Mouse (Mus musculus): ENCODE data around the gene Fbxl13. TPM values are rescaled to one million over a fixed set of nuclear protein-coding genes. Genes with fewer than 3 reads are reported as not detected.

Gene Fbxl13
- total and polyA plus RNA-seq, 3 experiments, result 0.13 to 0.23 TPM; not detected in 1

GRCm38 (mm10) chr5:21586763-21587162, 58.7 kb downstream of the Fbxl13 start:
- peak overlapping the region; percentile 11 to 38; a peak in 2 of 4 replicates for H3K4me3 ChIP-seq (ENCODE audit: control insufficient read depth in 1 of 2, insufficient read depth in 1 of 2, low read depth in 2 of 2, low read length in 2 of 2)
- no peak overlapping the region for H3K27ac ChIP-seq (ENCODE audit: control insufficient read depth, low read depth, low read length)
- no peaks in the 10 kb centered on the region for H3K79me2 ChIP-seq (ENCODE audit: control insufficient read depth, insufficient read depth, low read length, poor library complexity)
- peak overlapping the region; percentile 33 for H3K9ac ChIP-seq (ENCODE audit: control insufficient read depth, low read depth, low read length, poor library complexity, severe bottlenecking)
- peak; percentile 85 for DNase-seq (ENCODE audit: low read depth, low spot score)
- H3K27me3 ChIP-seq (ENCODE audit: control insufficient read depth in 1 of 2, insufficient read depth in 2 of 2, low read length in 2 of 2), result peaks cover 13 to 18% of the 10 kb centered on the region in 2 experiments
- TF ChIP-seq MAZ (IDR thresholded peaks at IDR 0.05; ENCODE audit: low read depth, low read length) (0 out of 2 replicates have a peak, but pooled peaks have one; percentile 37), RCOR1 (IDR thresholded peaks at IDR 0.05; ENCODE audit: low read depth, low read length) (peak; percentile 38; the same call in 1 of the 2 replicates), JUND (IDR thresholded peaks at IDR 0.05; ENCODE audit: low read depth, low read length) (no peak), MAX (IDR thresholded peaks at IDR 0.05; ENCODE audit: low read length) (no peak), MXI1 (IDR thresholded peaks at IDR 0.05; ENCODE audit: low read depth, low read length) (peak; percentile 35; the same call in 1 of the 2 replicates), TAL1 (IDR thresholded peaks at IDR 0.05; ENCODE audit: low read length) (no peak), CTCF (IDR thresholded peaks at IDR 0.05 in 2 of 3, conservative IDR thresholded peaks at IDR 0.05 in 1 of 3; ENCODE audit: control insufficient read depth in 1 of 3, insufficient read depth in 1 of 3, low read depth in 2 of 3, low read length in 3 of 3, poor library complexity in 1 of 3, severe bottlenecking in 1 of 3) (peak in 2 of 3 experiments; percentile 94), SMC3 (IDR thresholded peaks at IDR 0.05; ENCODE audit: low read depth, low read length) (peak; percentile 100), EP300 (IDR thresholded peaks at IDR 0.05; ENCODE audit: low read depth in 1 of 2, low read length in 2 of 2) (no peak), NELFE (IDR thresholded peaks at IDR 0.05; ENCODE audit: low read depth, low read length) (no peak), SIN3A (IDR thresholded peaks at IDR 0.05; ENCODE audit: low read length) (peak; percentile 64), POLR2A (IDR thresholded peaks at IDR 0.05; ENCODE audit: control insufficient read depth in 1 of 2, insufficient read depth in 1 of 2, low read depth in 1 of 2, low read length in 2 of 2, poor library complexity in 1 of 2) (no peak), ZC3H11A (IDR thresholded peaks at IDR 0.05; ENCODE audit: low read depth, low read length) (peak; percentile 98), GATA1 (IDR thresholded peaks at IDR 0.05; ENCODE audit: low read depth, low read length) (0 out of 2 replicates have a peak, but pooled peaks have one; percentile 14), CHD1 (IDR thresholded peaks at IDR 0.05; ENCODE audit: low read depth, low read length) (no peak), TCF12 (IDR thresholded peaks at IDR 0.05; ENCODE audit: low read depth, low read length) (no peak)
- no peaks in the 10 kb centered on the region for H3K9me3 ChIP-seq (replicated peaks; ENCODE audit: insufficient read depth, low read length)
- H3K4me1 ChIP-seq (ENCODE audit: control insufficient read depth in 1 of 2, insufficient read depth in 2 of 2, low read length in 2 of 2), result no peaks in the 10 kb centered on the region; a peak in 1 of 4 replicates
- H3K36me3 ChIP-seq (ENCODE audit: control insufficient read depth in 1 of 2, insufficient read depth in 2 of 2, low read length in 2 of 2), result peaks cover 0 to 3% of the 10 kb centered on the region in 2 experiments; a peak in 2 of 4 replicates

GRCm38 (mm10) chr5:21578136-21578535, 67.3 kb downstream of the Fbxl13 start:
- Histone ChIP-seq H3K36me3 (ENCODE audit: control insufficient read depth in 1 of 2, insufficient read depth in 2 of 2, low read length in 2 of 2) (no peaks in the 10 kb centered on the region), H3K27ac (ENCODE audit: control insufficient read depth, low read depth, low read length) (no peak overlapping the region), H3K9me3 (replicated peaks; ENCODE audit: insufficient read depth, low read length) (no peaks in the 10 kb centered on the region), H3K79me2 (ENCODE audit: control insufficient read depth, insufficient read depth, low read length, poor library complexity) (no peaks in the 10 kb centered on the region), H3K4me1 (ENCODE audit: control insufficient read depth in 1 of 2, insufficient read depth in 2 of 2, low read length in 2 of 2) (no peaks in the 10 kb centered on the region), H3K4me3 (ENCODE audit: control insufficient read depth in 1 of 2, insufficient read depth in 1 of 2, low read depth in 2 of 2, low read length in 2 of 2) (no peak overlapping the region), H3K27me3 (ENCODE audit: control insufficient read depth in 1 of 2, insufficient read depth in 2 of 2, low read length in 2 of 2) (peaks cover 8 to 15% of the 10 kb centered on the region in 2 experiments), H3K9ac (ENCODE audit: control insufficient read depth, low read depth, low read length, poor library complexity, severe bottlenecking) (no peak overlapping the region)
- TF ChIP-seq EP300 (IDR thresholded peaks at IDR 0.05; ENCODE audit: low read depth in 1 of 2, low read length in 2 of 2) (no peak), TAL1 (IDR thresholded peaks at IDR 0.05; ENCODE audit: low read length) (no peak)
- no peak for DNase-seq (ENCODE audit: low read depth, low spot score)

DNA sequence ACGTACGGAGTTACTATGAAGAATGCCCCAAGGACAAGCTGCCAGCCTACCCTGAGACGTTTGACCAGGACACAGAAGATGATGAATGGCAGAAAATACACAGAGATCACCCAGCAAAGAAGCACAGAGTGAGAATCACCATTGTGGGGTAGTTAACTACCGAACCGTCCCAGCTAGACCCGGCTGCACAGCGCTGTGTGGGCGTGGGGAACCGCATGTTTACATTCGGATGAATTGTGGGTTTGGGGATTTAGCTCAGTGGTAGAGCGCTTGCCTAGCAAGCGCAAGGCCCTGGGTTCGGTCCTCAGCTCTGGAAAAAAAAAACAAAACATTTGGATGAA, 70.3 kb downstream of the Fbxl13 start:
- H3K4me3 ChIP-seq (ENCODE audit: control insufficient read depth in 1 of 2, insufficient read depth in 1 of 2, low read depth in 2 of 2, low read length in 2 of 2), result no peak overlapping the region
- peaks cover 4 to 12% of the 10 kb centered on the region in 2 experiments for H3K27me3 ChIP-seq (ENCODE audit: control insufficient read depth in 1 of 2, insufficient read depth in 2 of 2, low read length in 2 of 2)
- DNase-seq (ENCODE audit: low read depth, low spot score), result no peak
- no peaks in the 10 kb centered on the region for H3K36me3 ChIP-seq (ENCODE audit: control insufficient read depth in 1 of 2, insufficient read depth in 2 of 2, low read length in 2 of 2)
- no peak overlapping the region for H3K27ac ChIP-seq (ENCODE audit: control insufficient read depth, low read depth, low read length)
- H3K9me3 ChIP-seq (replicated peaks; ENCODE audit: insufficient read depth, low read length), result no peaks in the 10 kb centered on the region
- no peak overlapping the region for H3K9ac ChIP-seq (ENCODE audit: control insufficient read depth, low read depth, low read length, poor library complexity, severe bottlenecking)
- H3K79me2 ChIP-seq (ENCODE audit: control insufficient read depth, insufficient read depth, low read length, poor library complexity), result no peaks in the 10 kb centered on the region
- H3K4me1 ChIP-seq (ENCODE audit: control insufficient read depth in 1 of 2, insufficient read depth in 2 of 2, low read length in 2 of 2), result no peaks in the 10 kb centered on the region
- no peak for TF ChIP-seq CHD2 (IDR thresholded peaks at IDR 0.05; ENCODE audit: low read length)
- TF ChIP-seq ELF1 (IDR thresholded peaks at IDR 0.05; ENCODE audit: low read depth, low read length), result no peak
- TF ChIP-seq NRF1 (IDR thresholded peaks at IDR 0.05; ENCODE audit: insufficient read depth, low read depth, low read length, poor library complexity, severe bottlenecking), result no peak
- no peak for TF ChIP-seq SIN3A (IDR thresholded peaks at IDR 0.05; ENCODE audit: low read length)
- no peak for TF ChIP-seq ZKSCAN1 (IDR thresholded peaks at IDR 0.05; ENCODE audit: low read depth, low read length)
- no peak for TF ChIP-seq TCF12 (IDR thresholded peaks at IDR 0.05; ENCODE audit: low read depth, low read length)
- TF ChIP-seq USF2 (IDR thresholded peaks at IDR 0.05; ENCODE audit: borderline replicate concordance in 1 of 2, insufficient read depth in 1 of 2, low read depth in 1 of 2, low read length in 2 of 2), result no peak
- no peak for TF ChIP-seq CTCF (IDR thresholded peaks at IDR 0.05 in 2 of 3, conservative IDR thresholded peaks at IDR 0.05 in 1 of 3; ENCODE audit: control insufficient read depth in 1 of 3, insufficient read depth in 1 of 3, low read depth in 2 of 3, low read length in 3 of 3, poor library complexity in 1 of 3, severe bottlenecking in 1 of 3)
- TF ChIP-seq ZC3H11A (IDR thresholded peaks at IDR 0.05; ENCODE audit: low read depth, low read length), result no peak
- no peak for TF ChIP-seq HCFC1 (IDR thresholded peaks at IDR 0.05; ENCODE audit: low read depth, low read length)
- TF ChIP-seq MAZ (IDR thresholded peaks at IDR 0.05; ENCODE audit: low read depth, low read length), result no peak
- no peak for TF ChIP-seq MYC (IDR thresholded peaks at IDR 0.05; ENCODE audit: low read depth, low read length)
- no peak for TF ChIP-seq NELFE (IDR thresholded peaks at IDR 0.05; ENCODE audit: low read depth, low read length)
- no peak for TF ChIP-seq UBTF (IDR thresholded peaks at IDR 0.05; ENCODE audit: borderline replicate concordance, insufficient read depth, low read depth, low read length)
